Mouse (Mus musculus) mouse embryonic stem cell (cell line): ENCODE data around the gene Repin1.

Experiments
- in situ Hi-C, 2 experiments: fragments of 300-500 bp; cut with MboI; formaldehyde crosslinking; loops; 1 replicate in 1 of 2; 3 replicates in 1 of 2; pipeline ENCODE4 v1.14.3; 2019 to 2020; ENCODE audit warnings: low sequenced_read_pairs in 2 of 2, low pct_unique_long_range_greater_than_20kb in 1 of 2, mixed read lengths in 1 of 2; ENCODE audit not compliant: unreplicated experiment in 1 of 2

The Repin1 gene

DNA sequence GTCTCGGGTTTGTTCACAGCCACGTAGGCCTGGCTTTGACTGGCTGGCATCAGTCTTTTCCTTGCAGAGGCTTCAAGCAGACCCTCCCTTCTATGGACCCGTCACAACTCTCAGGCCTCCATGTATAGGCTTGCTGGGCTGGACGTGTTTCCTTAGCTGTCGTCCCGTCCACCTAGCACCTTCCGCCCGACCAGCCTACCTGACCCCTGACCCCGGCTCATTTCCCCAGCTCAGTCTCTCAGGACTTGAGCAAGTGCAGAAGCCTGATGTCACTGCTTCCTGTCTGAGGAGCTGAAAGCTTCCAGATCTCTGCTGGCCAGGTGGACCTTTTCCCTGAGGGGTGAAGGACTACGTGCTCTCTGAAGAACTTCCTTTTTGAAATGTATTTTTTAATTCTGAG is 20.4 kb upstream of the Repin1 start:
- in situ Hi-C loops = no loop called here

DNA sequence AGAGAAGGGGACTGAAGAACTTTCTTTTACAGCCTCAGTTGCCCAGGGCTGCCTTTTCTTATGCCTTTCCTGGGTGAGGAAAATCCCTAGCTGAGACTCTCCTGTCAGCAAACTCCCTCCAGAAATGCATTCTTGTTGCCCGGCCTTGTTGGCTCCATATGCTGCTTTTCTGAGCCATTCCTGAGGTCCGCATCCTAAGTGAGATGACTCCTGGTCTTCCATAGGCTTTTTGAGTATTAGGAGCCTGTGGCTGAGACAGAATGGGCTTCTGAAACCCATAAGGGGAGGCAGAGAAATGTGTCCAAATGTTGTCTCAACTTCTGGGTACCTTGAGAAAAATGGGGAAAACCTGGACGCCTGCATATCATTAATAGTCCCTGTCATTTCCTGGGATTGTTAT is 19.7 kb upstream of the Repin1 start:
- in situ Hi-C loops = no loop called here

DNA sequence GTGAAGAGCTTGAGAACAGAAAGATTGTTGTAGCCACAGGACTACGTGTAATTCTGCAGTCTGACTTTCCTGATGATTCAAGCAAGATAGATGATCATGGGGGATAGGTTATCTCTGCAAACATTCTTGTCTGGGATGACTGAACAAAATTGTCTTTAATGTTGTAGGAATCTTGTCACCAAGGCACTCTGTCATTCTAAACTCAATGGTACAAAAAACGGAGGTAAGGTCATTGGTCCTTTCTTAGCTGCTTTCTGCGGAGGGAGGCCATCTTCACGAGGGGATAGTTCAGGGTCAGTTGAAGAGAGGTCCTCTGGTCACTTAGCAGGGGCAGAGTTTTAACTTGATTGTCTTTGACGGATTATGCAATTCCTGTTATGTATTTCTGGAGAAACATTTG is 14.9 kb upstream of the Repin1 start:
- in situ Hi-C loops = no loop called here

DNA sequence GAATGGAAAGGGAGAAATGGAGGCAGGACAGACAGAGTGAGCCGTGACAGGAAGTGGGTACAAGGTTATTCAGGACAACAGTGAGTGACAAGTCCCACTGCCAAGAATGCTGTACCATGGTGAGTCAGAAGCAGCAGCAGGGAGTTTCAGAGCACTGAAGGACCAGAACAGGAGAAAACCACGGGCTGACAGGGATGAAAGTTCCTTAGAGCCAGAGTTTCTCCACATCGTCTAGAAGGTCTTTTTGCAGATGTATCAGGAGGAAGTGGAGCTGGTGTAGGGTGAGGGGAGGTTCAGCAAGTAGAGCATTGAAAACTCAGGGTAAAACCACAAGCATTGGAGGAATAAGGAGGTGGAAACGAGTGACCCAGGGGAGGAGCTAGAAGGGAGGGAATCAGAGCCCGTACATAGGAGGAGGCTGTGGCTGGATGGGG is 14.5 kb upstream of the Repin1 start:
- in situ Hi-C loops = no loop called here

DNA sequence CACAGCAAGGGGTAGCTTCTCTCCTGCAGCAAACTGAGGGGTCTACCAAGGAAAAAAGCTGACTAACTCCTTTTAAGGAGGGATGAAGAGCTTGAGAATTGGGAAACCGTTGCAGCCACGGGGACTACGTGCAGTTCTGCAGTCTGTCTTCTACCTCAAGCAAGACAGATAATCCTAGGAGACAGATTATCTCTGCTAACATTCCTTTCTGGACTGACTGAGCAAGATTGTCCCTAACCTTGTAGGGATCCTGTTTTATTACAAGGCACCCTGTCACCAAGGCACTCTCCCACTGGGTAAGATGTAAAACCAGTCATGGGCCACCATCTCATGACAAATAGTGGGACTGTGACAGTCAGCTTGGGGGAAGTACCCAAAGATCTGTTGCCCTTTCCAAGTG is 12.4 kb upstream of the Repin1 start:
- in situ Hi-C loops = no loop called here

DNA sequence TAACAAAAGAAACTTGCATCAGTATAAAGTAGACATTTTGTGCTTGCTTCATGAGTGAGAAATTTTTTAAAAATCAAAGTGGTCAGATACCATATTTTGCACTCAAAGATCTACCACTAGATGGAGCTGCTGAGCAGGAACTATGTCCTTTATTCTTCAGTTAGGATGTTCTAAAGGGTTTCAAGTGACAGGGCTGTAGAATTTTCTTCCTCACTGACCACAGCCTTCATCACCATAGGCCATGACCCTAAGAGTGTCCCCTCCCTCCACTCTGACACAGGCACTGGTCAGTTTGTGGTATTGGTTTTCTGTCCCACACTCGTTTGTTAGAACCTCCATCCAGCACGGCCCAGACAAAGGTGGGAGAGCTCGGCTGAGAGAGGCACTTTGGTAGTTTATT is 11.6 kb upstream of the Repin1 start:
- in situ Hi-C loops = no loop called here

DNA sequence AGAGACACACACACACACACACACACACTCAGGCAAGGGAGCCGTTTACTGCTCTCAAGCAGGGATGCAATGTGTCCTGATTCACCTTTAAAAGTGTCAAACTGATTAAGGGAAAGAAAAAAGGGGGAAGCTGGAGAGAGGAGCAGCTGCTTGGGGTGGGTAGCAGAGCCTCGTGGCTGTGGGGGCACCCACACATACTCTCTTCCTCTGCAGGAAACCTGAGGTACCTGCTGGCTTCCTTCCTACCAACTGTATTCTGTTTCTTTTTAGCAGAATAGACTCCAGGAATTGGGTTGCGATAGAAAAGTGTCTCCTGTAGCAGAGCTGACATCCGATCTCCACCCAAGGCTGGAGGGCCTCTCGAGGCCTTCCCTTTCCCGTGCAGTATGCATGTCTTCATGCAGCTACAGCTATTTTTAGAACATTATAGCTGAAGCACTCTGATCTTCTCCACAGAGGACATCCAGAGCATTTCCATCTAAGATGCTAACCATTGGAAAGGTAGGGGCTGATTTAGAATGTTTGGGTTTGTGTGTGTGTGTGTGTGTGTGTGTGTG is 4.4 kb upstream of the Repin1 start, which contains the start of gene Gm45021:
Gene Gm45021, plus strand, starts transcription at position 417 of the 557 bp plus-strand sequence.
- in situ Hi-C loops = no loop called here

DNA sequence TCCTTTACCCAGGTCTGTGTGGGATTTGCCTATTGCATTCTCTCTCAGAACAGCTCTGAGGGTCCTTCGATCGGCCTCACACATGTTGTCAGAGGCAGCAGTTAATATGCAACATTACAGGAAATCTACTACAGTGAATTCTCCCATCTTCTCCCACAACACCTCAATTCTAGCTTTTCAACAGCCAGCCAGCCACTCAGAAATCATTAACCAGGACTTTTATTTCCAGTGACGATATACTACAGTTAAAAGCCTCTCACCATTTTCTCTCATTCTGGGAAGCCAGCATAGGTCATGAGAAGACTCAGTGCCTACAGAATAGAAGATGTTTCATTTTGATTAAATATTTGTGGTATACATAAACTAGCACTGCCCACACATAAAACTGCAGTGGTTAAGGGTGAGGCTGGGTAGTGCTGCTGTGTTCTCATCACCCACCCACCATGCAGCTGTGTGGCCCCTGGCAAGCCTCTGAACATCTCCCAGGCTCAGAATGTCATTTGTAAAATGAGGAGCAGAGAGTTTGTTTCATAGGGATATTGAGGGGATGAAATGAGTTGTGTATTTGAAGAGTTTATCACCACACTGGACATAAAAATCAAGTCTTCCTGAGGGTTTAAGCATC is 2.4 kb upstream of the Repin1 start:
- in situ Hi-C loops = no loop called here

DNA sequence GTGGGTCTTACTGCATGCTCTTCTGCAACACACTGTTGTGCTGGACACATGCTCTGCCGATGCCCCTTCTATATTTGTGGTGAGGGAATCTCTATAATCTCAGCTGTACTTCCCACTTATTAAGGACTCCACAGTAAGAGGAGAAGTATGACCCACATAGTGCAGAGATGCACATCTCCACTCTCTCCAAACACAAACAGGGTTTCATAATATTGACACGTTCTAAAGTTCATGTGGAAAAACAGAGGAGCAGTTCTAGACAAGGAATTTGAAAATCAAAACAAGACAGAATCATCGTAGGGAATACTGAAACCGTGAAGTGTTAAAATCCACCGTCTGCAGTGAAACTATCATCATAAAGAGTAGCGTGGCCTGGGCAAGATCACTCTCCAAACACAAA is 1.8 kb upstream of the Repin1 start:
- in situ Hi-C loops = no loop called here

DNA sequence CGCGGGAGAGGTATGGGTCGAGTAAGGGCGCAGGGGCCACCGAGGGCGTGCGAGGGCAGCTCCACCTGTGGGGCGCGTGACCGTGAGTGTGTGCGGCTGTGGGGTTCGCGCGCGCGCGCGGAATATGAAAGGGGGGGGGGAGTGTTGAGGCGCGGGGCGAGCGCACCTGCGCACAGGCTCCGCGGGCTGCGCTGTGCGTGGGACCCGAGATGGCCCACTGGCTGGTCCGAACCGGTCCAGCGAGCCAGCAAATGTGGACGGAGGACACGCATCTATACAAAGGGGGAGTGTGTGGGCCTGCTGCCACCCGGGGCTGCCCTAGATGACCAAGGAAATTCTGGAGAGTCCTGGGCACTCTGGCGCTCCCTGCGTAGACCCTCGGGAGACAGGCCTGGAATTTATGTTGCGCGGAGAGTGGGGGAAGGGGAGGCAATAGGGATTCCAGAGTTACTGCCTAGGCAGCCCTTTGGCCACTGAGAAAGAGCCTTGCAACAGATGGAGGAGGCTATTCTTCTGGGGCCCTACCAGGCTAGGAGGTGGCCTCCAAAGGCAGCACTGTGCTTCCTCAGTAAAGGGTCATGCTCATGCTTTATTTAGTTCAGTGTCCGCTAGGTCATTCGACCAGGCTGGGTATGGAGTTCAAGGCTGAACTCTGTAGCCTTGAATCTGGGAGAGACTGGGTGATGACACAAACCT is 508 bp downstream of the Repin1 start:
- in situ Hi-C loops = no loop called here

DNA sequence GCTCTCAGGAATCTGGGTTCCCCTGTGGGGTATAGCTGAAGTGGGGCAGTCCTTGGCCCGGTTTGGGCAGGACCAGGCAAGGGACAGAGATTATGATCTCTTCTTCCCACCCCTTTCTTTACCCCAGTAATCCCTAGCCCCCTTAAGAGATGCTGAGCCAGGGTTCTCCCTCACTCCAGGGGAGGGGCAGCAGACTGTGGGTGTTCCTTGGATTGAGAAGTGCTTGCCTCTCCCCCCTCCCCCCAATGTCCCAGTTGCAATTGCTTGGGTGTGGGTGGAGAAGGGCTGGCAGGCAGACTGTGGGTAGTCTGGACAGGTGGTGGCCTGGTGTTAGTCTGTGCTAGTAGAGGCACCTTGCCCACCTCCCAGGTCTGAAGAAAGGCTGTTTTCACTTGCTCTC is 1.6 kb downstream of the Repin1 start:
- in situ Hi-C loops = no loop called here

DNA sequence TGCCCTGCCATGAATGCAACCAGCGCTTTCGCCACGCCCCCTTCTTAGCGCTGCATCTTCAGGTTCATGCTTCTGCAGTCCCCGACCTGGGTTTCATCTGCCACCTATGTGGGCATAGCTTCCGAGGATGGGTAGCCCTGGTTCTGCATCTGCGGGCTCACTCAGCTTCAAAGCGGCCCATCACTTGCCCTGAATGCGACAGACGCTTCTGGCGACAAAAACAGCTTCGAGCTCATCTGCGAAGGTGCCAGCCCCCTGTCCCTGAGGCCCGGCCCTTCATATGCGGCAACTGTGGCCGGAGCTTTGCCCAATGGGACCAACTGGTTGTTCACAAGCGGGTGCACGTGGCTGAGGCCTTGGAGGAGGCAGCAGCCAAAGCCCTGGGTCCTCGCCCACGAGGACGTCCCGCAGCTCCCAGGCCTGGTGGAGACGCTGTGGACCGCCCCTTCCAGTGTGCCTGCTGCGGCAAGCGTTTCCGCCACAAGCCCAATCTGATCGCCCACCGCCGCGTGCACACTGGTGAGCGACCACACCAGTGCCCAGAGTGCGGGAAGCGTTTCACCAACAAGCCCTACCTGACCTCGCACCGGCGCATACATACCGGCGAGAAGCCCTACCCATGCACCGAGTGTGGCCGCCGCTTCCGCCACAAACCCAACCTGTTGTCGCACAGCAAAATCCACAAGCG is 3.0 kb downstream of the Repin1 start:
- in situ Hi-C loops = no loop called here

DNA sequence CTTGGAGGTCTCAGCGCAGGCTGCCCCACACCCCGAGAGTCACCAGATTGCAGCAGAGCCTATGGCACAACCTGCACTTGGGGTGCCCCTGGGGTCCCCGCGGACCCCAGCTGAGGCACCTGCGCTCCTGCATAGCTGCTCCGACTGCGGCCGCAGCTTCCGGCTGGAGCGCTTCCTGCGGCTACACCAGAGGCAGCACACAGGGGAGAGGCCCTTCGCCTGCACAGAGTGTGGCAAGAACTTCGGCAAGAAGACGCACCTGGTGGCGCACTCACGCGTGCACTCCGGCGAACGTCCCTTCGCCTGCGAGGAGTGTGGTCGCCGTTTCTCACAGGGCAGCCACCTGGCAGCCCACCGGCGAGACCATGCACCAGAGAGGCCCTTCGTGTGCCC is 3.5 kb downstream of the Repin1 start:
- in situ Hi-C loops = no loop called here

DNA sequence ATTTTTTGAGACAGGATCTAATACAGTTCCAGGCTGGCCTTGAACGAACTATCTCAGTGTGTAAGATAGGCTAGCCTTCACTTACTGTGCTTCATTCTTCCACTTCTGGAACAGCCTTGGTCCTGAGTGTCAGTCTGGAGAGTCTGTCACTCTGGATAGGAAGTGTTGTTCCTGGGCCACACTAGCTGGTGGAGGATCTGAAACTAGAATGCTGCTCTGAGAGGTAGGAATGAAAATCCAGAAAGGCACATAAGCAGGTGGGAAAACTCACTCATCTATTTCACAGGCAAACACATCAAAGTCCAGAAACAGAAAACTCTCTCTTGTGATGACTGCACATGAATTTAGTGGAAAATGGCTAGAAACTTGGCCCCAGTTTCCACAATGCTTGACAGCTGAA is 6.9 kb downstream of the Repin1 start:
- in situ Hi-C loops = no loop called here

DNA sequence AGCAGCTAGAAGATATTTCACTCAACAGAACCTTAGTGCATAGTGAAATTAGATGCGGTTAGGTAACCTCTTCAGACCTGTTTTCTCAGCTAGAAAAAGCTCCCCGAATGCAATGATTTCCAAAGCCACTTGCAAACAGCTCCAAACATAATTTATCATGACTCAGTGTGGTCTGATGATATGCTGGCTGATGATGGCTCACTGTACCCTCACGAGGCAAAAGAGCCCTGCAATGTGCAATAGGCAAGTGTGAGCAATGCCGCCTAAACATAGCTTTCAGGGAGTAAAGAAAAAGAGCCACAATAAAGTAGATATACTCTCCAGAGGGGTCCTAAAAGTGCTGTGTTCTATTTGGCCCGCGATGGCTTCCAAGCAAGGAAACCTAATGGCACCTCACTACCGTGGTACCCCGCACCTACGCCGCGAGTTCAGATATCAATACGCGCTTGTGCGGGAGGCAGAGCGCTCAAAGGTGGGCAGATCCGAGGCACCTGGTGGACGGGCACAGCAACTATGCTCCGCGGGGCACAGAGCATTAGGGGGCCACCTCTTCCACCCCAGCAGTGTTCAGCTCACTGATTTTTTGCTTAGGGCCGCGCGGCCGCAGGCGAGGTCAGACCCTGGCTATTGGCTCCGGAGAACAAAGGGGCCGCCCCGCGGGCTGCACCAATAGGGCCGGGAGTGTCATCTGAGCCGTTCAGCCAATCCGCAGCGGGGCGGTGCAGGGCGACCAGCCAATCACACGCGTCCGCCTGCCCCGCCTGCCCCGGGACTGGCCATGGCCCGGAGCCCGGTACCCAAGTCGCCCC is 7.8 kb downstream of the Repin1 start, which contains the start of gene Zfp775:
Gene Zfp775, plus strand, starts transcription at position 793 of the 809 bp plus-strand sequence.
- in situ Hi-C loops = no loop called here

DNA sequence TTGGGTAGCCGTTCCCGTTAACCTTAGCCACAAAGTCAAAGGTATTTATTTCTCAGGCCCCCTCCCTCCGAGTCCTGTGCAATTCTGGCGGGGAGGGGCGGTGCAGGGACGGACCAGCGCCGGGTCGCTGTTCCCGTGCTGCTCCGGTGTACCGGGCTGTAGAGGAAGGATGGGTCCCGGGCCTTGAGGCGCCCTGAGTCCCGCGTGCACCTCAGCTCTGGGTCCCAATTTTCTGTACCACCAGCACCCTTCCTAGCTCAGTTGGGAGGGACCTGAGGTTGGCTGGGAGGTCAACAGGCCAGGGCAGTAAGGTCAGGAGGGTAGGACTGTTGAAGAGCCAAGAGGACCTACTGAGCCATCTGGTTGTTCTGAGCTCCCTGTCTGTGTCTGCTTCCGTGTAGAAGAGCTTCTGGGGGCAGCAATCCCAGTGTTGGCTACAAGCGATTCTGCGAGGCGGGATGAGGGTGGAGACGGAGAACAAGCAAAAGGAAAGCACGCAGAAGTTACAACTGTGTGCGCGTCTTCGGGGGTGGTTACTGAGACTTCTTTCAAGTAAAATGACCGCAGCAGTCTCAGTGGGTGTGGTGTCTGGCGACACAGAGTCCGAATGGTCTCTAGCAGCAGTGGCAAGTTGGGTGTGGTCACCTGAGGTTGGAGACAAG is 8.5 kb downstream of the Repin1 start:
- in situ Hi-C loops = no loop called here

DNA sequence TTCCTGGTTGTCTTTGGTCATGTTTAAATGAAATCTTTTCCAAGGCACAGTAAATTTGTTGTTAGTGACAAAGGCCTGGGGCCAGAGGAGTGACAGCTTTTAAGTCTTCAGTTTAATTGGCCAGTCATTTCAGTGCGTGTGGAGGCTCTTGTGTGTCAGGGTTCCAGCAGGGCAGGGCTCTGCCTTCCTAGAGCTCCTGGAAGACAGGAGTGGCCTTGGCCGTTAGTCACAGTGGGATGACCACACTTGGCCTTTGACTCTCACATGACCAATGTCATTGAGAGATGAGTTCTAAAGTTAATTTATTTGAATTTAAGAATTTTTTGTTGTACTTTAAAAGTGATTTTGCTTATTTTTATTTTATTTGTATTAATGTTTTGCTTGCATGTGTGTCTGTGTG is 14.4 kb downstream of the Repin1 start:
- in situ Hi-C loops = no loop called here

DNA sequence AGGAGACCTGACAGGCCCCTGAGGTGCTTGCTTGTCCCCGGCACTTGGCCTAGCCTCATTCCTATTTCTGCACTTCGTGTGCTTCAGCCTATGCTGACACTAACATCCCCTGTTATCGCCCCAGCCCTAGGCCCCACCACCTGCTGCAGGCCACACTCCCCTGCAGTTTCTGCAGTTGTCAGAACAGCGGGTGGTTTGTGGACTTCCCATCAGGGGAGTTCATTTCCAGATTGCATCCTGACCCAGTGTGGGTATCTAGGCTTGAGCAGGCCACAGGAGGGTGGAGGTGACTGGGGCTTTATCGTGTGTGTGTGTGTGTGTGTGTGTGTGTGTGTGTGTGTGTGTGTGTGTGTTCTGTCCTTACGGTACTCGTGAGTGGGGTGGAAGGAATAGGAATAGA is 15.8 kb downstream of the Repin1 start:
- in situ Hi-C loops = no loop called here
